Mouse (Mus musculus) left cerebral cortex, adult 2 months (tissue): ENCODE measurements at regions not wholly inside any gene's neighbourhood (a gene's known extent, or its start where the extent isn't known, plus 50 kb on each side); places are given as distances from the start of the nearest gene placed in this dataset.

Experiments used
- DNase-seq, 2 experiments: peaks; one replicate each; pipeline ENCODE4 v3.0.0; 2021 to 2022; ENCODE audit warnings: low spot score in 2 of 2, mixed read lengths in 1 of 2; ENCODE audit errors: extremely low spot score in 1 of 2
- H3K27ac ChIP-seq: fragments of 200-600 bp; 2 replicates; pipeline ENCODE4 v1.8.1; 2022
- H3K4me3 ChIP-seq: fragments of 200-600 bp; 2 replicates; pipeline ENCODE4 v1.8.1; 2022
- CTCF ChIP-seq: fragments of 200-600 bp; IDR thresholded peaks from 2 replicates; pipeline ENCODE4 v1.8.1; 2022; ENCODE audit warnings: antibody characterized with exemption, mild to moderate bottlenecking, moderate library complexity
- intact Hi-C: fragments of 180-260 bp; cut with DNase I; formaldehyde crosslinking; loops from one replicate; pipeline ENCODE4 v1.15.1; 2025

GRCm38 (mm10) chr6:51641965-51642364 lies 118.3 kb downstream of the Snx10 start:
- DNase-seq, result no peak
- Histone ChIP-seq H3K4me3 (no peak overlapping the region), H3K27ac (no peak overlapping the region)
- intact Hi-C loops, result no loop called here
- TF ChIP-seq CTCF, result no peak

- Histone ChIP-seq H3K4me3 (no peak overlapping the region), H3K27ac (no peak overlapping the region)
- no peak for TF ChIP-seq CTCF
- no peak for DNase-seq
- intact Hi-C loops, result no loop called here
Observed at GRCm38 (mm10) chr6:51648813-51649212, 125.1 kb downstream of the Snx10 start.

- no peak for TF ChIP-seq CTCF
- no peak overlapping the region for H3K27ac ChIP-seq
- intact Hi-C loops, result no loop called here
- DNase-seq, result no peak
- H3K4me3 ChIP-seq, result no peak overlapping the region
Observed at GRCm38 (mm10) chr6:51653753-51654152, 130.1 kb downstream of the Snx10 start.

GRCm38 (mm10) chr6:51654991-51655390 lies 131.3 kb downstream of the Snx10 start:
- H3K4me3 ChIP-seq, result no peak overlapping the region
- no peak overlapping the region for H3K27ac ChIP-seq
- DNase-seq, result no peak
- no peak for TF ChIP-seq CTCF
- intact Hi-C loops, result no loop called here

GRCm38 (mm10) chr6:51656078-51656477 lies 132.4 kb downstream of the Snx10 start:
- intact Hi-C loops, result no loop called here
- DNase-seq, result no peak
- H3K4me3 ChIP-seq, result no peak overlapping the region
- no peak for TF ChIP-seq CTCF
- H3K27ac ChIP-seq, result no peak overlapping the region

GRCm38 (mm10) chr6:51656883-51657640 lies 133.4 kb downstream of the Snx10 start:
- DNase-seq, result no peak
- Histone ChIP-seq H3K27ac (no peak overlapping the region), H3K4me3 (no peak overlapping the region)
- intact Hi-C loops, result no loop called here
- TF ChIP-seq CTCF, result no peak

- H3K27ac ChIP-seq, result no peak overlapping the region
- TF ChIP-seq CTCF, result no peak
- no peak for DNase-seq
- no peak overlapping the region for H3K4me3 ChIP-seq
- intact Hi-C loops, result no loop called here
Observed at GRCm38 (mm10) chr6:51658360-51658759, 134.7 kb downstream of the Snx10 start.

- Histone ChIP-seq H3K27ac (no peak overlapping the region), H3K4me3 (no peak overlapping the region)
- TF ChIP-seq CTCF, result no peak
- DNase-seq, result no peak
- intact Hi-C loops, result no loop called here
Observed at GRCm38 (mm10) chr6:51663178-51663577, 139.5 kb downstream of the Snx10 start.

GRCm38 (mm10) chr6:51664049-51664448 lies 140.3 kb downstream of the Snx10 start:
- DNase-seq, result no peak
- intact Hi-C loops, result no loop called here
- Histone ChIP-seq H3K27ac (no peak overlapping the region), H3K4me3 (no peak overlapping the region)
- no peak for TF ChIP-seq CTCF

GRCm38 (mm10) chr6:51667022-51667421 lies 143.3 kb downstream of the Snx10 start:
- no peak for DNase-seq
- Histone ChIP-seq H3K4me3 (no peak overlapping the region), H3K27ac (no peak overlapping the region)
- intact Hi-C loops, result no loop called here
- no peak for TF ChIP-seq CTCF

- intact Hi-C loops, result no loop called here
- Histone ChIP-seq H3K4me3 (no peak overlapping the region), H3K27ac (no peak overlapping the region)
- no peak for DNase-seq
- TF ChIP-seq CTCF, result no peak
Observed at GRCm38 (mm10) chr6:51675342-51675945, 151.7 kb downstream of the Snx10 start.

GRCm38 (mm10) chr6:51677162-51677996 lies 153.7 kb downstream of the Snx10 start:
- Histone ChIP-seq H3K4me3 (no peak overlapping the region), H3K27ac (no peak overlapping the region)
- no peak for TF ChIP-seq CTCF
- no peak for DNase-seq
- intact Hi-C loops, result no loop called here
